Mouse (Mus musculus): ENCODE data around the gene Gm6904. TPM values are rescaled to one million over a fixed set of nuclear protein-coding genes. Genes with fewer than 3 reads are reported as not detected.

Gene Gm6904
- polyA plus RNA-seq (2015; fragmentation: Nextera tagmentation; extraction: Ambion mirVana), result 0.18 and 0.54 TPM in 2 replicates

GRCm38 (mm10) chr14:59260056-59260455 is at the start of gene Gm6904:
TSS of gene Gm6904 (minus strand) at chr14:59260216.

GRCm38 (mm10) chr14:59297391-59297790 is 37.4 kb upstream of the Gm6904 start, which contains the start of gene Phf11a:
TSS of gene Phf11a (minus strand) at chr14:59297522.

GRCm38 (mm10) chr14:59200711-59201603 is 59.1 kb downstream of the Gm6904 start, which contains the start of gene Rcbtb1:
TSS of gene Rcbtb1 (plus strand) at chr14:59201209.

Other genes with a start within 250 kb of the Gm6904 start
- not detected in 2 replicates for gene 1700129C05Rik, start 117.3 kb downstream of the Gm6904 start, polyA plus RNA-seq (2015; fragmentation: Nextera tagmentation; extraction: Ambion mirVana)
- gene Gm5142, start 81.5 kb downstream of the Gm6904 start, polyA plus RNA-seq (2015; fragmentation: Nextera tagmentation; extraction: Ambion mirVana), result not detected in 2 replicates
- 27.0 and 32.6 TPM in 2 replicates for gene Rcbtb1, start 59.0 kb downstream of the Gm6904 start, polyA plus RNA-seq (2015; fragmentation: Nextera tagmentation; extraction: Ambion mirVana)
- gene Phf11a, start 37.3 kb upstream of the Gm6904 start, polyA plus RNA-seq (2015; fragmentation: Nextera tagmentation; extraction: Ambion mirVana), result 0.39 and 0.51 TPM in 2 replicates
- gene Phf11b, start 81.1 kb upstream of the Gm6904 start, polyA plus RNA-seq (2015; fragmentation: Nextera tagmentation; extraction: Ambion mirVana), result 2.2 and 2.7 TPM in 2 replicates
- 6.9 and 8.3 TPM in 2 replicates for gene Phf11d, start 105.3 kb upstream of the Gm6904 start, polyA plus RNA-seq (2015; fragmentation: Nextera tagmentation; extraction: Ambion mirVana)
- 0.29 and 0.41 TPM in 2 replicates for gene Phf11c, start 135.2 kb upstream of the Gm6904 start, polyA plus RNA-seq (2015; fragmentation: Nextera tagmentation; extraction: Ambion mirVana)
- 5.8 and 7.2 TPM in 2 replicates for gene Setdb2, start 180.7 kb upstream of the Gm6904 start, polyA plus RNA-seq (2015; fragmentation: Nextera tagmentation; extraction: Ambion mirVana)
- gene Cab39l, start 180.8 kb upstream of the Gm6904 start, polyA plus RNA-seq (2015; fragmentation: Nextera tagmentation; extraction: Ambion mirVana), result 25.6 and 30.3 TPM in 2 replicates